Mouse (Mus musculus) stomach, embryonic 14.5 days (tissue): Measurements from ENCODE around the gene Mup4. TPM values are rescaled to one million over a fixed set of nuclear protein-coding genes. Genes with fewer than 3 reads are reported as not detected.

ENCODE experiments used
- ATAC-seq: fragments of 200-750 bp; cut with Nextera tagmentation; 2 replicates; pipeline ENCODE4 v1.8.0; 2017; ENCODE audit warnings: low read depth, moderate TSS enrichment; ENCODE audit not compliant: insufficient number of reproducible peaks, insufficient read depth, low FRiP score
- H3K27ac ChIP-seq: fragments of 300-500 bp; sonication (generic); 2 replicates; pipeline ENCODE4 v1.5.1; 2014; ENCODE audit warnings: mild to moderate bottlenecking, low read length, moderate library complexity, mixed read lengths
- H3K27me3 ChIP-seq: fragments of 300-500 bp; sonication (generic); 2 replicates; pipeline ENCODE4 v1.6.1; 2014; ENCODE audit warnings: low read length, control low read depth, mixed read lengths; ENCODE audit not compliant: control insufficient read depth, insufficient read depth
- H3K36me3 ChIP-seq: fragments of 300-500 bp; sonication (generic); 2 replicates; pipeline ENCODE4 v1.6.1; 2014; ENCODE audit warnings: mild to moderate bottlenecking, control low read depth, low read length, moderate library complexity, mixed read lengths; ENCODE audit not compliant: control insufficient read depth, insufficient read depth
- H3K4me1 ChIP-seq: fragments of 300-500 bp; sonication (generic); 2 replicates; pipeline ENCODE4 v1.6.1; 2014; ENCODE audit warnings: low read length, control low read depth, mixed read lengths; ENCODE audit not compliant: control insufficient read depth, insufficient read depth
- H3K4me2 ChIP-seq: fragments of 300-500 bp; sonication (generic); replicated peaks from 2 replicates; pipeline ENCODE4 v1.6.1; 2014; ENCODE audit warnings: low read depth, low read length, control low read depth
- H3K4me3 ChIP-seq: fragments of 300-500 bp; sonication (generic); 2 replicates; pipeline ENCODE4 v1.5.1; 2014; ENCODE audit warnings: low read depth, low read length, control low read depth
- H3K9ac ChIP-seq: fragments of 300-500 bp; sonication (generic); replicated peaks from 2 replicates; pipeline ENCODE4 v1.6.1; 2014; ENCODE audit warnings: low read depth, mild to moderate bottlenecking, control low read depth, low read length, moderate library complexity, mixed read lengths
- H3K9me3 ChIP-seq: fragments of 300-500 bp; sonication (generic); 2 replicates; pipeline ENCODE4 v1.6.1; 2016; ENCODE audit warnings: low read depth, low read length, control low read depth; ENCODE audit not compliant: control insufficient read depth
- WGBS: fragments of 180-500 bp; shearing (Covaris S2); extraction: QIAGEN DNeasy Blood & Tissue Kit; methylation state at CpG from one replicate; pipeline ENCODE4 v1.1.7; 2014; 5-methylcytosine and 5-hydroxymethylcytosine counted together
- polyA plus RNA-seq: library from polyadenylated mRNA; unstranded; fragments of >200 nt; fragmentation: Nextera tagmentation; extraction: Ambion mirVana; gene quantifications from 2 replicates; pipeline ENCODE4 v1.2.1, GENCODE M21; 2014

Mup4 gene
- polyA plus RNA-seq, 1 experiment from 2014 or later: not detected

GRCm38 (mm10) chr4:59917966-59918365 is 42.5 kb downstream of the Mup4 start:
- WGBS: 89% methylated on average over 3 of the region's 3 CpGs
- no peak overlapping the region for H3K4me2 ChIP-seq
- no peak for ATAC-seq
- no peaks in the 10 kb centered on the region for H3K36me3 ChIP-seq
- H3K9me3 ChIP-seq: no peaks in the 10 kb centered on the region
- H3K4me1 ChIP-seq: no peaks in the 10 kb centered on the region
- no peak overlapping the region for H3K4me3 ChIP-seq
- no peak overlapping the region for H3K9ac ChIP-seq
- H3K27me3 ChIP-seq: no peaks in the 10 kb centered on the region
- H3K27ac ChIP-seq: no peak overlapping the region

GRCm38 (mm10) chr4:59914608-59915403 is 45.7 kb downstream of the Mup4 start, which contains the start of gene Slc46a2:
Slc46a2 (minus strand) TSS chr4:59915056.
- no peak within 1 kb of the TSS for H3K4me2 ChIP-seq
- H3K9ac ChIP-seq: no peak within 1 kb of the TSS
- WGBS: 20% methylated on average over 22 of the region's 22 CpGs

GRCm38 (mm10) chr4:59908785-59909184 is 51.7 kb downstream of the Mup4 start:
- no peaks in the 10 kb centered on the region for H3K9me3 ChIP-seq
- H3K4me2 ChIP-seq: no peak overlapping the region
- no peak overlapping the region for H3K9ac ChIP-seq
- no peak for ATAC-seq
- H3K36me3 ChIP-seq: no peaks in the 10 kb centered on the region
- no peaks in the 10 kb centered on the region for H3K27me3 ChIP-seq
- H3K4me3 ChIP-seq: no peak overlapping the region
- 84% methylated on average over 2 of the region's 2 CpGs for WGBS
- no peak overlapping the region for H3K27ac ChIP-seq
- no peaks in the 10 kb centered on the region for H3K4me1 ChIP-seq

More at GRCm38 (mm10) chr4:59914608-59915403, 45.7 kb downstream of the Mup4 start, which contains the start of gene Slc46a2:
- ATAC-seq: no peak
- Histone ChIP-seq H3K4me3 (no peak within 1 kb of the TSS), H3K36me3 (no peaks in the 10 kb centered on the region), H3K27ac (no peak within 1 kb of the TSS), H3K27me3 (no peaks in the 10 kb centered on the region), H3K9me3 (no peaks in the 10 kb centered on the region), H3K4me1 (no peaks in the 10 kb centered on the region)

- Histone ChIP-seq H3K4me3 (no peak overlapping the region), H3K27ac (no peak overlapping the region), H3K4me1 (no peaks in the 10 kb centered on the region), H3K4me2 (no peak overlapping the region), H3K9ac (no peak overlapping the region), H3K9me3 (no peaks in the 10 kb centered on the region), H3K27me3 (no peaks in the 10 kb centered on the region), H3K36me3 (no peaks in the 10 kb centered on the region)
- ATAC-seq: 0 out of 2 replicates have a peak, but pooled peaks have one; percentile 28
- 45% methylated on average over 10 of the region's 10 CpGs for WGBS
These were observed 52.8 kb downstream of the Mup4 start for GRCm38 (mm10) chr4:59907657-59908230.

GRCm38 (mm10) chr4:59907092-59907491 is 53.4 kb downstream of the Mup4 start:
- no peak overlapping the region for H3K4me2 ChIP-seq
- no peaks in the 10 kb centered on the region for H3K27me3 ChIP-seq
- no peaks in the 10 kb centered on the region for H3K4me1 ChIP-seq
- WGBS: 71% methylated on average over 6 of the region's 6 CpGs
- H3K9me3 ChIP-seq: no peaks in the 10 kb centered on the region
- H3K9ac ChIP-seq: no peak overlapping the region
- ATAC-seq: no peak
- H3K27ac ChIP-seq: no peak overlapping the region
- no peak overlapping the region for H3K4me3 ChIP-seq
- no peaks in the 10 kb centered on the region for H3K36me3 ChIP-seq

Other genes starting within 250 kb of the Mup4 start
- 55.4 and 57.6 TPM in 2 replicates for gene Inip, start 159.1 kb downstream of the Mup4 start, polyA plus RNA-seq
- 8.9 and 10.8 TPM in 2 replicates for gene Snx30, start 154.9 kb downstream of the Mup4 start, polyA plus RNA-seq
- gene Slc46a2, start 45.7 kb downstream of the Mup4 start, polyA plus RNA-seq: 0.11 and 0.12 TPM in 2 replicates
- not detected in 2 replicates for gene Mup6, start 3.6 kb upstream of the Mup4 start, polyA plus RNA-seq
- not detected in 2 replicates for gene Mup7, start 109.8 kb upstream of the Mup4 start, polyA plus RNA-seq
- not detected in 2 replicates for gene Mup2, start 193.6 kb upstream of the Mup4 start, polyA plus RNA-seq